21 mouse cellular contexts compared by ENCODE assay signal in the genomic region with DNA sequence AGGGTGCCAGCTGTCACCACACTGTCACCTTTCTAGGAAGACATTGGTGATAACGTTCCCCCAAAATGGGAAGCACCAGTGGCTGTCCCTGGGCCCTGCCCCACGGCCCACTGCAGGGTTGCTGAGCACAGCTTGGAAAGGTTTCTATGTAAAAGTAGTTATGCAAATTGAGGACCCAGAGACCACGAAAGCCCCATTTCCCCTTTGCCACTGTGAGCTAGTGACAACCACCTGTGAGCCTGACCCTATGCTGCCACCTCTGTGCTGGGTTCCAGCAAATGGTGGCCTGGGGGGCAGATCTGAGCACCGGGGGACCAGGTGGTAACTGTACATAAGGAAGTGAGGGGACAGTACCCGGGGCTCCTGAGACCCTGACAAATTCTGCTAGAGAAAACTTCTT. TPM values are rescaled to one million over a fixed set of nuclear protein-coding genes. Genes with fewer than 3 reads are reported as not detected.
DNase-seq lines count a peak whose midpoint lies in the region; ATAC-seq and TF ChIP-seq lines count a peak whose summit lies in the region.
"Had no signal": no experiment of that assay in that cellular context is flagged by ENCODE, and none has a peak within 500 bp of the region (broad histone marks: within the 10 kb centered on the region; RNA-seq: fewer than 3 reads in every experiment).

No protein-coding gene starts in this region.

- H3K4me3 ChIP-seq in thymus, adult 2 months (ENCODE audit: control insufficient read depth, insufficient read depth, low read length) = no peak overlapping the region
- no peak overlapping the region for H3K4me3 ChIP-seq in heart, embryonic 11.5 days (ENCODE audit: low read depth, low read length)
- no peak overlapping the region for H3K4me3 ChIP-seq in left cerebral cortex, adult 2 months
- H3K4me3 ChIP-seq: forebrain, embryonic 13.5 days; hindbrain, embryonic 12.5 days; limb, embryonic 10.5 days; midbrain, embryonic 12.5 days; neural tube, embryonic 13.5 days had no signal

- TF ChIP-seq POLR2A in thymus, adult 2 months (IDR thresholded peaks at IDR 0.05; ENCODE audit: control insufficient read depth, extremely low read depth, insufficient read depth, low read length, poor library complexity) = no peak

- TF ChIP-seq CTCF in thymus, adult 2 months (IDR thresholded peaks at IDR 0.05; ENCODE audit: borderline replicate concordance, control insufficient read depth, extremely low read depth, insufficient read depth, low read length, poor library complexity) = no peak
- no peak for TF ChIP-seq CTCF in left cerebral cortex, adult 2 months (IDR thresholded peaks at IDR 0.05)

- intact Hi-C loops in left cerebral cortex, adult 2 months (cut with DNase I) = no loop called here

- no peaks in the 10 kb centered on the region for H3K27me3 ChIP-seq in thymus, adult 2 months (ENCODE audit: control insufficient read depth, insufficient read depth, low read length)
- no peaks in the 10 kb centered on the region for H3K27me3 ChIP-seq in heart, embryonic 11.5 days (ENCODE audit: control insufficient read depth, insufficient read depth, low read length)
- H3K27me3 ChIP-seq: hindbrain, embryonic 12.5 days; midbrain, embryonic 12.5 days; neural tube, embryonic 13.5 days had no signal

- DNase-seq in thymus, adult 2 months = peak; percentile 29
- DNase-seq in thymus, postnatal 10 days (ENCODE audit: low spot score in 2 of 2) = no peak
- DNase-seq in induced T-regulatory cell, adult 2 months (ENCODE audit: low read depth) = peak; percentile 66
- peak; percentile 59 to 70 for DNase-seq in spleen, adult 18-20 months
- DNase-seq in thymus, postnatal 25 days = peak; percentile 42
- no peak for DNase-seq in embryo, embryonic 10 days (ENCODE audit: low spot score)
- DNase-seq in left cerebral cortex, adult 2 months (ENCODE audit: extremely low spot score in 1 of 2, low spot score in 2 of 2) = no peak
- DNase-seq: adrenal gland, adult 2 months; cerebellum, adult 11 months; cerebellum, postnatal 25 days; gastrocnemius, postnatal 14 days; kidney, adult 2 months; kidney, postnatal 14 days; lung, adult 2 months had no signal

- H3K4me1 ChIP-seq in thymus, adult 2 months (replicated peaks; ENCODE audit: control insufficient read depth, insufficient read depth, low read length) = peaks cover 37% of the 10 kb centered on the region
- H3K4me1 ChIP-seq in heart, embryonic 11.5 days (ENCODE audit: control insufficient read depth, insufficient read depth, low read length) = no peaks in the 10 kb centered on the region
- H3K4me1 ChIP-seq: forebrain, embryonic 13.5 days; hindbrain, embryonic 12.5 days; limb, embryonic 10.5 days; midbrain, embryonic 12.5 days; neural tube, embryonic 13.5 days had no signal

- H3K9ac ChIP-seq in heart, embryonic 11.5 days (ENCODE audit: low read depth, low read length) = no peak overlapping the region
- H3K9ac ChIP-seq: forebrain, embryonic 13.5 days; hindbrain, embryonic 12.5 days; midbrain, embryonic 12.5 days; neural tube, embryonic 13.5 days had no signal

- no peaks in the 10 kb centered on the region for H3K36me3 ChIP-seq in thymus, adult 2 months (ENCODE audit: control insufficient read depth, insufficient read depth, low read length)
- no peaks in the 10 kb centered on the region for H3K36me3 ChIP-seq in heart, embryonic 11.5 days (ENCODE audit: control insufficient read depth, insufficient read depth, low read length)
- H3K36me3 ChIP-seq: hindbrain, embryonic 12.5 days; limb, embryonic 10.5 days; midbrain, embryonic 12.5 days; neural tube, embryonic 13.5 days had no signal

- no peak for ATAC-seq in heart, embryonic 11.5 days (replicated peaks; ENCODE audit: insufficient number of reproducible peaks, low FRiP score, low TSS enrichment)
- ATAC-seq: forebrain, embryonic 13.5 days; inflammation-experienced regulatory T-cells, adult 6 months had no signal

- no peak overlapping the region for H3K4me2 ChIP-seq in heart, embryonic 11.5 days
- H3K4me2 ChIP-seq: forebrain, embryonic 13.5 days; hindbrain, embryonic 12.5 days; midbrain, embryonic 12.5 days; neural tube, embryonic 13.5 days had no signal

- H3K9me3 ChIP-seq in heart, embryonic 11.5 days (replicated peaks; ENCODE audit: control insufficient read depth, low read length) = no peaks in the 10 kb centered on the region
- H3K9me3 ChIP-seq: forebrain, embryonic 13.5 days; hindbrain, embryonic 12.5 days; limb, embryonic 10.5 days; midbrain, embryonic 12.5 days; neural tube, embryonic 13.5 days had no signal

- WGBS in thymus, adult 2 months = 11% methylated on average over 5 of the region's 5 CpGs
- WGBS in heart, embryonic 11.5 days (ENCODE audit: insufficient replicate concordance) = 53% methylated on average over 5 of the region's 5 CpGs

- no peak overlapping the region for H3K27ac ChIP-seq in thymus, adult 2 months (ENCODE audit: control insufficient read depth, insufficient read depth, low read length)
- no peak overlapping the region for H3K27ac ChIP-seq in heart, embryonic 11.5 days (ENCODE audit: low read depth, low read length)
- no peak overlapping the region for H3K27ac ChIP-seq in left cerebral cortex, adult 2 months
- H3K27ac ChIP-seq: forebrain, embryonic 13.5 days; hindbrain, embryonic 12.5 days; limb, embryonic 10.5 days; midbrain, embryonic 12.5 days; neural tube, embryonic 13.5 days had no signal

RNA-seq across cellular contexts. Expression of gene Gm10282, which starts 31.3 kb away (rescaled TPM):
- 13.6 and 19.8 TPM in 2 replicates for polyA plus RNA-seq in thymus, adult 2 months (2012; rRNA removed)
- polyA plus RNA-seq in heart, embryonic 11.5 days (2014; fragmentation: Nextera tagmentation; extraction: Ambion mirVana) = 22.5 and 25.2 TPM in 2 replicates
- total RNA-seq in left cerebral cortex, adult 2 months (2021) = 1 to 10 TPM; 3.9 to 6.2 TPM

RNA-seq across cellular contexts. Expression of gene Ap1m1, which starts 34.0 kb away (rescaled TPM):
- 167 and 183 TPM in 2 replicates for polyA plus RNA-seq in thymus, adult 2 months (2012; rRNA removed)
- polyA plus RNA-seq in heart, embryonic 11.5 days (2014; fragmentation: Nextera tagmentation; extraction: Ambion mirVana) = 110 and 112 TPM in 2 replicates
- total RNA-seq in left cerebral cortex, adult 2 months (2021) = 10 to 100 TPM; 83.1 to 84.7 TPM

RNA-seq across cellular contexts. Expression of gene Klf2, which starts 45.0 kb away (rescaled TPM):
- 62.1 and 86.9 TPM in 2 replicates for polyA plus RNA-seq in thymus, adult 2 months (2012; rRNA removed)
- 16.7 and 17.7 TPM in 2 replicates for polyA plus RNA-seq in heart, embryonic 11.5 days (2014; fragmentation: Nextera tagmentation; extraction: Ambion mirVana)
- 10 to 100 TPM; 17.1 to 32.3 TPM for total RNA-seq in left cerebral cortex, adult 2 months (2021)

RNA-seq across cellular contexts. Expression of gene Fam32a, which starts 54.3 kb away (rescaled TPM):
- 52.1 and 62.5 TPM in 2 replicates for polyA plus RNA-seq in thymus, adult 2 months (2012; rRNA removed)
- polyA plus RNA-seq in heart, embryonic 11.5 days (2014; fragmentation: Nextera tagmentation; extraction: Ambion mirVana) = 44.7 and 45.1 TPM in 2 replicates
- 10 to 100 TPM; 59.0 to 60.9 TPM for total RNA-seq in left cerebral cortex, adult 2 months (2021)

Comparison
In these comparisons a context has a peak if more than half of its experiments do, and no peak if none do; other contexts are left out.
1. DNase-seq: peak in thymus, adult 2 months (single experiment), induced T-regulatory cell, adult 2 months (single experiment), spleen, adult 18-20 months (2 of 2) and thymus, postnatal 25 days (single experiment); none in thymus, postnatal 10 days (0 of 2), embryo, embryonic 10 days (single experiment) and left cerebral cortex, adult 2 months (0 of 2).